Mouse (Mus musculus) spleen, postnatal 14 days (tissue): Measurements from ENCODE around the gene Fig4.

Experiments
- DNase-seq, 2 experiments: peaks; one replicate each; pipeline ENCODE4 v3.0.0; 2021 to 2022; ENCODE audit warnings: low spot score in 2 of 2

Fig4 gene

DNA sequence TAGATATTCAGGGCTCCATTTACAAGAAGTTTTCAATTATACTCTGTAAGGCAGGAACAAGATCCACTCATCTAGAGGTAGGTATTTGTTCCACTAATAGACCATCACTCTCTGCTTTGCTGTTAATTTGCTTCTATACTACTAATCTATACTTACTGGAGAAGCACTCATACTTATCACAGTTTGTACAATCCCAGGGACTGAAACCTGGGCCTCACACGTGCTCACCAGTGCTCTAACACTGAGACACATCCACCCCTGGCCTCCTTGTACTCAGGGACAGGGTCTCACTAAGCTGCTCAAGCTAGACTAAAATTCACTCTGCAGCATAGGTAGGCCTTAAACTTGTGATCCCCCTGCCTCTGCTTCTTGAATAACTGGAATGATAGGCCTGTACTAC, 41.8 kb downstream of the Fig4 start:
- DNase-seq: no peak

DNA sequence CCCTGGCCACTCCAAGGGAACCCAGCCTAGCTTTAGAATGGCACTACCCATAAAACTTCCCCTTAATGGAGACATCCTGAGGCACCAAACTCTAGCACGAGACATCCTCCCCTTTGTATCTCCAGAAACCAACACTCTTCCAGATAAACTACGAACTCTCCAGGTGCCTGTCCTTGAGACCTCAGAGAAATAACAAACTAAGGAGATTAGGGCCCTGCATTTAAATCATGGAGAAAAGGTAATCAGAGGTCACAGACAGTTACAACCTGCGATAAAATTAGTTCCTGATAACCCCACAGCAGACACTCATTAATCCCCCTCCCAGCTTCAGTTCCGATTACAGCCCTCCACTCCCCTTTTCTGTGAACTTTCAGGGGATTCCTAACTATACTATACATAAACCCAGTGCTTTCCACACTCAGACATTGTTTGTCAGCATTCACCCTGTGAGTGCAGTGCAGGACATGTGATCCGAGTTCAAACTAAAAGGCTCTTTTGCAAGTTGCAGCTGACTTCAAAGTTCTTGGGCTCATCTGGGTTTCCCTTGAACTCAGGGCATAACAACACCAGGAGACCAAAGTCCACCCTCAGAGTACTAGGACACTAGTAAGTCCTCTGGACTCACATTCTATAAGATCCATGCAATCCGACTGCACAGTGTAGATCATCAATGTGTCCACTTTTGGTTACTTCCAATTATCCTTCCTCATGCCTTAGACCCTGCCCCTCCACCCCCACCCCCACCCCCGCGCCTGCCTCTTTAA, 42.6 kb downstream of the Fig4 start:
- no peak for DNase-seq

DNA sequence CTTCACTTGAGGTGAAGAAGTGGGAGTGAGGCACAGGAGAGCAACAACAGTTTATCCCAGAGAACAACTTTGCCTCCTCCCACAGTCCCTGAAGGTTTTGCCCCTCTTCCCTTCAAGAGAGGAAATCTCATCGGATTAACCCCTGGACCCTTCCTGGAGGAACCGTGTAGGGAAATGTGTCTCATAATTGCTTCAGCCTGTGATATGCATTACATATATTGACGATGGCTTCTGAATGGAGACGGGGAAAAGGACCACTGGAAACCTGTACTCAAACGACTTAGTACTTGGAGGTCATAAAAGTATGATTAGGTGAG, 52.4 kb downstream of the Fig4 start:
- DNase-seq: no peak

DNA sequence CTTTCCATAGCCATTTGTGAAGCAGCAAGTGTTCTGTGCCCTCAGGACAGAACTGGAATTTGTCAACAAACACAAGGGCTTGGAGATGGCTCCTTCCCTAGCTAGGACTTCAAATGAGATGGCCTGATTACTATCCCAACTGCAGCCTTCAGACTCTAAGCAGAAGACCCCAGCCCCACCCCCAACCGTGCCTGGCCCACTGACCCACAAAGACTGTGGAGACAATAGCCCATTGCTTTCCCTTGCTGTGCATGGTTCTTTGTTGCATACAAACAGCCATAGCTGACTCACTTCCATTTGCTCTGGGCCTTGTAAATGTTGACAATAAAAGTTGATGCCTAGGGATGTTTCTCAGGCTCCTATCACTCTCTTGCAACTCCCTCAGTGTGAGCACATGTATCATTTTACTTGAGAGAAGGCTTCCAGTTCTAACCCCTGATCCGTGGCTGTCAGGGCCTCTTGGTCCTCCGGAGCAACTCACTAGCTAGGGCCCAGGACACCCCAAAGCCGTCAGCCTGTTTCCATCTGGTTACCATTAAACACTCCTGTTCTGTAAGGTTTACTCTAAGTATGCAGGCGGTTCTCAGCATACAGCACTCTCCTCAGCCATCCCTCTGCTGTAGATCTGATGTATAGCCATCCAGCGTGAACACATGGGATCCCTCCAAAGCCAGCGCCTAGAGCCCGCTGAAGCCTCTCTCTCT, 52.9 kb downstream of the Fig4 start:
- DNase-seq: no peak

DNA sequence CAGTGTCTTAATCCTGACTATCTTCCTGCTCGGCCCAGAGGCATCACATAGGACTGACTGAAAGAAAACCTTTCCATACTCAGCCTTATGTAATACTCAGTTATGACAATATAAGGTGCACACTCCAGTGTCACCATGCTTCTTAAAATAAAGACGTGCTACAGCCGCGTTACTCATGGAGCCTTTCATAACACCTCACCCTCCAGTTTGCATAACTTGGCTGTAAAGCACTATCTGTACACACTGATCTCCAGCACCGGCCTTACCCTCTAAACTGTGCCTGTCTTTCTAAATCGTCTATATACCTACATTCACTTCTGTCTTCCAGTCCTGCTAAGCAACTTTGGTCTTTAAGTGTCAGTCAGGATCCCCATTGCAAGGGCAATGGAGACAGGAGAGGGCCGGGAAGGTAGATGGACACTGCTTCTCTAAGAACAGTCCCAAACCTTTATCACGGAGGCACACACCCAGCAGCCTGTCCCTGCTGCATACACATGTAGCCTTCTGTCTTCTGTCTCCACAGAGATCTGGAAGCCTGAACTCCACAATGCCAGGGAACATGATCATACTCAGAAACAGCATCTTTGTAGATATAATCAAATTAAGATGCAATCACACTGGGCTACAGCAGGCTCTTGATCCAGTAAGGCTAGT, 53.9 kb downstream of the Fig4 start:
- DNase-seq: no peak

DNA sequence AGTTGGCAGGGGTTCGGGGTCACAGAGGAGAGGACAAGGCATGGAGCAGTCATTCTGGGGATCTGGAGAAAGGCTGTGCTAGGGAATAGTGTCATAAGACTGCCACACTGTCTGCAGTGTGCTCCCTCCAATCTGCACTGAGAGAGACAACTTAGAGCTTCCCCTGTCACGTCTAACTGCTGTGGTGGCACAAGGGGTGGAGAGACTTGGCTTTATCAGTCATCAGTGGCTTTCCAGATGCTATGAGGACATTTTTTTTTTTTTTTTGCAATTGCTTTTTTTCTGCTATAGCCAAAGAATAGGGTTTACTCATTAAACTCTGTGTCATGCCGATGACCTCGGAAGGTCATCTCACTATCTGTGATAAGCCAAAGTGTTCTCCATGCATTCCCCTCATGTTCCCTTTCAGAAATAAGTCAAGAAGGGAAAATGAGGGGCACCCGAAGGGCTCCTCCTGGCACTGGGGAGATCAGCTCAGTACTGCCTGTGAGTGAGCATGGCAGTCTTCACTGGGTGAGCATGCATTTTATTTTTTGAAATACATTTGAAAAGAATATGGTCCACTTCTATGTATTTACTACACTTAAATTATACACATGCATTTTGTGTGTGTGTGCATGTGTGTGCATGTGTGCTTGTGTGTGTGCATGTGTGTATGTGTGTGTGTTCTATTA, 55.1 kb downstream of the Fig4 start:
- DNase-seq: no peak

DNA sequence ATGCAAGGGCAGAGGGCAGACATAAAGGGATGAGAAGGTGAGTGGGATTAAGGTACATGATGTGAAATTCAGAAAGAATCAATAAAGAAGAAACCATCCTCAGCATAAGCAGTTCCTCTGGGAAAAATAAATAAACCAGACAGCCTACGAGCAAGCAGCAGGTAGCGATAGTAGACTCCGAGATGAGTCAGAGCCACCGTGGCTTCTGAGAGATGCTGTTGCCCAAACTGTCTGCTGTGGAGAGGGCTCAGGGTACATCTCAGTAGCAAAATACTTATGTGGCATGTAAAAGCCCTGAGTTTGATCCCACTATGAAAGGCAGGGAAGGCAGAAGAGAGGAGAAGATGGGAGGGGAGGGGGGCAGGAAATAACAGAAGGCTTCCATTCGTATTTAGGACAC, 56.9 kb downstream of the Fig4 start:
- no peak for DNase-seq

DNA sequence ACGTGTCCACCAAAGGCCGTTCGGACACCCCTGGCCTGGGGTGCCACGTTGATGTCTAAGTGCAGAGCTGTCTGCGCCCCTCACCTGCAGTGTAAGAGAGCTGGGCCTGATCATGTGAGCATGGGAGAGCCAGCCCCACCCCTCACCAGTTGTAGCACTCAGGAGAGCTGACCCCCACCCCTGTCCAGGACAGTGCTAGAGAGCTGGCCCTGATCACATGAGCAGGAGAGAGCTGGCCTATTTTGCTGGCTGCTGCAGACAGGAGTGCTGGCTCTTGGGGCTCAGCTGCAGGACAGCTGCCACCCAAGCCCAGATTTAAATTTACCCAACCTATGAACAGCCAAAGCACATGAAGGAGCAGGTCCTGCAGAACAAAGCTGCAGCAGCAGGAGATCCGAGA, 57.6 kb downstream of the Fig4 start:
- no peak for DNase-seq

DNA sequence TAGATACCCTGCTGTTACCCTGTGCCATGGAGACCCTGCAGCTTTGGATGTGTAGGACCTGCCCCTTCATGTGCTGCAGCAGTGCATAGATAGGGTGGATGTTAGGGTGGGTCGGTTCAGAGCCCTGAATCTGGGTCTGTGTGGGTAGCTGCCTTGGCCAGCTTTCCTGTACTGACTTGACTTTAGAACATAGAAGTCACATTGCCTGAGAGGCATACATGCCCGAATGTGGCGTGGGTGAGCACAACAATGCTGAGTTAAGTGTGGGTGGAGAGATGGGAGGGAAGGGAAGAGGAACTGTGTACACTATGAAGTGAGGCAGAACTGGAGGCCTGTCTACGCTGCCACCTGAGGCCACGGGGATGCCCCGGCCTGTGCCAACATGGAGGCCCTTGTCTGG, 58.0 kb downstream of the Fig4 start:
- DNase-seq: no peak

DNA sequence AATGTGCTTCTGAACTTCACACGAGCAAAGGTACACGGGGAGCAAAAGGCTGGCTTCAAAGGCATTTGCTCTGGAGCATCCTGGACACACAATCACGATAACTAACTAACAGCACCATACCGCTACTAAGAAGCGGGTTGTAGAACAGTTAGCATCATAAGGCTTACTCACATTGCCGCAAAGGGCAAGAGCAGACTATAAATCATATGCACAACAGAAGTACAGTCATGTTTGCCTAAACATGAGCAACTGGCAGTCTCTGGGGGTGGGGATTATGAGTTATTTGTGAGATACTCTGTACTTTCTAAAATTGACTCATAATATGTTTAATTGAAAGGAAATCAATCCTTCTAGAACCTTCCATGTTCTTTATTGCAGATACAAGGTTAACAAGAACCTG, 59.1 kb downstream of the Fig4 start:
- DNase-seq: no peak

DNA sequence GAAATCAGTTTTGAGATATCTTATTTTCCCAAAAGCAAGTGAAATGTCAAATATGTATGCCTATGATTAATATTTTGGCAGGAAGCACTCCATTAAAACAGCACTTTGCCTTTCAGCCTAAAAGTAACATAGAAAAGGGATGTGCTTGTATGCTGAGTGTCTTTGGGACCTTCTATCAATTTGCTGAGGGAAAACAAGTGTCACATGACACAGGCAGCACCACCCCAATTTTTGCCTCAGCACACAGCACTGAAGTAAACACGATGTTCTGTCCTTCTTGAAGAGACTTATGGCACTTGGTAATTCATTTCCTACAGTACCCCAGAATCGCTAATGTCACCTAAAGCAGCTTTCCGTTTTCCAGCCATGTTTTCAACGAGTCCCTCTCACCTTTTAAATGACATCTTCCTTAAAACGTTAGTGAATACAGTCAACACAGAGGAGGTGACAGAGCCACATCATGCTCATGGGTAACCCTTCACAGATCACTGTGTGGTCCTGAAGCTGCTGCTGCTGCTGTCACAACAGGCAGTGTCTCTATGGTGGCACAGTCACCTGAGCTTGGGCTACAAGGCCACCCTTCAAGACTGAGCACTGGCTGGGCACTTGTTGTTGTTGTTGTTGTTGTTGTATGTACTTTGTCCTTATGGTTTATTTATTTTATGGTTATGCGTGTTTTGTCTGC, 61.4 kb downstream of the Fig4 start:
- no peak for DNase-seq

DNA sequence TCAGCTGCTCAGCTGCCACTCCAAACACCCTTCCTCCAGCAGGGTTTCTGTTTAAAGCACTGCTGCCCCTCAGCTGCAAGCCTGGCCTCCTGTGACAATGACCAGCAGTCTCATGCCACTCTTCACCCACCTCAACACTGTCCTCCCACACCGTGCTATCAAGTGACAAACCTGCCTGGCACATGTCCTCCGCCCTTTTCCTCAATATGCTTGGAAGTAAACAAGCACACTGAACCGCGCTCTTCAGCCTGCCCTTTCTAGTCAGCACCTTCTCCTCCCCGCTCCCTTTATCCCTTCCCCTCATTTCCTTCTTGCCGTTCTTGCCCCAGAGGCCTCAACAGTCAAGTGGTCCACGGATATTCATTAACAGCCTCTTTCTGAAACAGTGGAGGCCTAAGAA, 62.0 kb downstream of the Fig4 start:
- no peak for DNase-seq

DNA sequence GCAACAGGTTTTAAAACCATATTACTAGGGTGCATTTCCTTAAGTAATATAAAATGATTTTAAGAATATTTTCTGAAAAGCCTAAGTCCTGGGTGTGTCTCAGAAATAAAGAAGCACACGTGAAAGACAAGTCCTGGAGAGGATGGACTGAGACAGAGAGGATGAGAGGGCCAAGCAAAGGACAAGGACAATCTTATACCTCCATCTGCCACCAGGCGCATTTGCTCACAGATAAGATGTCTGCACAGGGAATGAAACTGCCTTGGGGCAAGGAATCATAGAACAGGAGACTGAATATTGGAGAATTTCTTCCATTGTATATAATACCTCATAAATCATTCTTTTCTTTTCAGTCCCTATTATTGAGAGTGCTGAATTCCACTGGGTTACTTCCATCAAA, 67.0 kb downstream of the Fig4 start:
- no peak for DNase-seq

DNA sequence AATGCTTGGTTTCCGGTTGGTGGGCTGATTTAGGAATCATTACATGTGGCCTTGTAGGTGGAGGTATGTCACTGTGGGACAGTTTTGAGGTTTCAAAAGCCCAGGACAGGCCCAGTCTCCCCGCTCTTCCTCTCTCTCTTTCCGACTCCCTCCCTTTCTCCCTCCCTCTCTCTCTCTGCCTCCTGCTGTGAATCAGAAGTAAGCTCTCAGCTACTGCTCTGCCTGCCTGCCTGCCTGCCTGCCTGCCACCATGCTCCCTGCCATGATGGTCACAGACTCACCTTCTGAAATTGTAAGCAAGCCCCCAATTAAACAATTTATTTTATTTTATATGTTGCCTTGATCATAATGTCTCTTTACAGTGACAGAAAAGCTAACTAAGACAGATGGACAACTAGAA, 67.5 kb downstream of the Fig4 start:
- no peak for DNase-seq

DNA sequence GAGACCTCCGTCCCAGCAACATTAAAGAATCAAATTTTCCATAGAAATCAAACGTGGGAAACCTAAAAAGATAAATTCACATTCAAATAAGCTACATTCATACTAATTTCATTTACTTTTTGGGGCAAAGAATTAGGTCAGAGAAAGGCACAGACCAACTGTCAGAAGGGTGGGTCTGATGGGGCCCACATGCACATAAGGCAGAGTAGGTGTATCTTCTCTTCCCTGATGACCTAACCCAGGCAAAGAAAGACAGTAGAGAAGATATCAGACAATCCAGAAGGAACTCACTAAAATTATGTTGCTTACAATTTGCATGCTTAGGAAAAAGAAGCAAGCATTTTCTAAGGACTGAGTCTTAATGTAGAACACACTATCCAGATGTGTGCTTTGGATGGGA, 67.9 kb downstream of the Fig4 start:
- DNase-seq: no peak

DNA sequence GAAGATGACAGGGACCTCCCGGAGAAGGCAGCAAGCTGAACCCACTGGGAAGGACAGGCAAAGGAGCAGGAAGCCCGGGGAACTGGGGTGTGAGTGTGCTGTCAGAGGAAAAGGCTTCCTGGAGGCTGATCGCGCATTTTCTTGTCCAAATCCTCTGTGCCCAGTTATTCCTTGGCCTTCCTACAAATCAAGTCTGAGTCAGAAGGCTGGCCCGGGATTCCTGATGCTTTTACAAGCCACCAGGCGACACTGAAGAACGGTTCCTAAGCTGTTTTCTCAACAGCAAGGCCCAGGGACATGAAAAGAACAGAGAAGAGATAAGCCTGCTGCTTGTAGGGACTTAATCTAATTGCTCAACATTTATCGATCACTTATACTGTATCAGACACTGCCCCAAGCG, 68.5 kb downstream of the Fig4 start:
- DNase-seq: no peak

DNA sequence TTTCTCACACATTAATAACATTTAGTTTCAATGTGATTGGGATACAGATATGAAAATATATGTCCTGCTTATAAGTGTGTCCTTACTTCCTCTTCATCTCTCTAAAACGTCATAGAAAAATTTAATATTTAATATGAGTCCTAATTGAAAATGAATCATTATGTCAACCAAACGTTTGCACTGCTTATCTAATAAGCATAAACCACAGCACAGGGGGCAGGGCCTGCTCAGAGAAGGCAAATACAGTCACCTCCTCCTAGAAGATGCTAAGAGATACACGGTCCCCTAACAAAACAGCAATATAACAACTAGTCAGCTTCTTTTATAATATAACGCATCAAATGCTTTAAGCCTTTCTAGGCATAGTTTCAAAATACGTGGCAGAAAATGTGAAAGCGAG, 69.9 kb downstream of the Fig4 start:
- no peak for DNase-seq

DNA sequence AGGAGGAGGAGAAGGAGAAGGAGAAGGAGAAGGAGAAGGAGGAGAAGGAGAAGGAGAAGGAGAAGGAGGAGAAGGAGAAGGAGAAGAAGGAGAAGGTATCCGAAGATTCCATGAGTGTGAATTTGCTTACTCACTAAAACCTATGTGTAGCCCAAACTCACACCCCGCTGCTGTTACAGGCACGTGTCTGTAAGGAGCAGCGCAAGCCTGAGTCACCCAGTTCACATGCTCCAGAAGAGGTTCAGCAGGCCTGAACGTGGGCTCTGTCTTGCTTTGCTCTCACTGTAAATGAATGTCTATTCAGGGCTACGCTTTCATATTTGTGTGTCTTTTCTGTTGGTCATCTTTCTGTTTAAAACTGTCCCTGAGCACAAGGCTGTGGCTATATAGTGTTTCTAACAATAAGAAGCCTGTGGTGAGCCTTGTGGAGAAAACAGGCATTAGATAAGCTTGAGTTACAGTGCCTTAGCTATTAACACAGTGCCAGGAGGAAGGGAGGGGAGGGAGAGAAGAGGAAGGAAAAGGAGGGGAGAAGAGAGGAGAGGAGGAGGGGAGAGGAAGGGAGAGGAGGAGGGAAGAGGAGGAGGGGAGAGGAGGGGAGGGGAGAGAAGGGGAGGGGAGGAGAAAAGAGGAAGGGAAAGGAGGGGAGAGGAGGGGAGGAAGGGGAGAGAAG, 71.8 kb downstream of the Fig4 start:
- DNase-seq: no peak

DNA sequence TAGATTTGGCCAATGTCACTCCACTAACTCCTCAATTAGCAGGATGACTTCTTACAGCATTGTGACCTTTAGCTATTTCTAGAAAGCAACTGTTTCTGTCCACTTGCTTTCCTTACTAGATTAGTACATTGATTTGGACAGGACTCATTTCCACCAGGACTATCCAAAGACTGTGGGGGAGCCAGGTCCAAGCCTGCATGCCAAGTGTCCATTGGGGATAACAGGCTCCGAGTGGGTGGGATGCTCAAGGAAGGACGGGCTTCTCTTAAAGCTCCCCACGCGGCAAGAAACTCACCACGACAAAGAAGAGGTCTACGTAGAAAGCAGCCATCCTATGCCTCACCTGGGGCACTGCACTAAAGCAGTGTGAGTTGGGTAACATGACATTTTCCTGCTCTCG, 75.4 kb downstream of the Fig4 start:
- no peak for DNase-seq

DNA sequence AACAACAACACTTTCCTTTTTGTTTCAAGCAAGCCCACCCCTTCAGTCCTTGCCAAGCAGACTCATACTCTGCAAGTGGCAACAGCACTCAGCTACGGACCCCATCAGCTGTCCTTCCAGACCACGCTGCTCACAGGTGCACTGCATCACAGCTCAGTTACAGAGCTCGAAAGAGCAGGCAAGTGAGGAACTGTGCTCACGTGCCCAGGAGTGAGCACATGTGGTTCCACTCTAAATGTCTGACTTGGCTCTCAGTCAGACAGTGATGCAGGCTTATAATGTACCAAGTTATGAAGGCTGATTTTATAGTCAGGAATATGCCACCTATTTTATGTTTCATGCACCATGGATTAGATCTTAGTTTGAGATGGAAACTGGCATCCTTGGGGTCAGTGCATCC, 79.6 kb downstream of the Fig4 start:
- DNase-seq: no peak

DNA sequence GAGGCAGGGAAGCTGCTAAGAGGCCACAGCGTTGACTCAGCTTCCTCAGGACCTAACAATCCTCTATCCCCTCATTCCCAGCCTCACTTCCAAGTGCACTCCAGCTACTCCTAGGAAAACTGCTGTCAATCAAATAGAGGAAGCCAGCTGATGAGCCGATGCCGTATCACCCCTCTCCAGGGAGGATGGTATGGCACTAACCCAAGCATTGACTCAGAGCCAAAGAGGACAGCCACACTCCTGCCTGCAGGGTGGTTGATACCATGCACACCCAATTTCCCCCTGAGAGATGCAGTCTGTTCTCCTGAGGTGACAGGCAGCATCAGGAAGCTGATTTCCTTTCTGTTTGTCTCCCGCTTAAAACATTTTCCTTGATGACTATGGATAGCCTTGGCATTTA, 81.9 kb downstream of the Fig4 start:
- peak; percentile 48 to 68 for DNase-seq

DNA sequence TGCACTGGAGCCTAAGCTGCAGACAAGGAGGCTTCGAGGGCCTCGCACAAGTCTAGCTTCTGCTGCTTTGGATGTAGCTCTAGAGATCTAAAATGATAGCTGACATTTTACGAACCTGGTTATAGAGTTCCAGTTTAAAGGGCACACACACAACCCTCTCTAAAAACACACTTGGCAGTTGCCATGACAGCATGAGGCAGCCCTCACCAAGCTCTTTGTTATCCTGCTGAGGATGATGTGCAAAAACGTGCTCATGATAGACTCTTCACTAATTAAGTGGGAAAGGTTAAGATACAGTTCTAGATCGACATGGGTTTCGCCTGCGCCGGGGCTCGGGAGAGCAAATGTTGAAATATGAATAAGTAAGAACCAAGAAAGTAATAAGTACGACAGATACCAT, 84.2 kb downstream of the Fig4 start:
- DNase-seq: no peak
